Mouse (Mus musculus) embryonic facial prominence, embryonic 12.5 days (tissue): ENCODE measurements around the gene Dnaic2. TPM values are rescaled to one million over a fixed set of nuclear protein-coding genes. Genes with fewer than 3 reads are reported as not detected.
A peak's percentile ranks its signal among the peaks of the same experiment; 100 is the strongest.

Experiments used
- ATAC-seq: fragments of 200-750 bp; cut with Nextera tagmentation; 2 replicates; pipeline ENCODE4 v1.8.0; 2017; ENCODE audit not compliant: insufficient number of reproducible peaks, insufficient read depth, low FRiP score, low TSS enrichment
- H3K27ac ChIP-seq: fragments of 300-500 bp; sonication (generic); 2 replicates; pipeline ENCODE4 v1.5.1; 2016; ENCODE audit warnings: mild to moderate bottlenecking
- H3K27me3 ChIP-seq: fragments of 300-500 bp; sonication (generic); 2 replicates; pipeline ENCODE4 v1.6.1; 2016; ENCODE audit warnings: mild to moderate bottlenecking, moderate library complexity
- H3K36me3 ChIP-seq: fragments of 300-500 bp; sonication (generic); 2 replicates; pipeline ENCODE4 v1.6.1; 2016; ENCODE audit warnings: mild to moderate bottlenecking
- H3K4me1 ChIP-seq: fragments of 300-500 bp; sonication (generic); 2 replicates; pipeline ENCODE4 v1.6.1; 2016
- H3K4me2 ChIP-seq: fragments of 300-500 bp; sonication (generic); replicated peaks from 2 replicates; pipeline ENCODE4 v1.6.1; 2016; ENCODE audit warnings: mild to moderate bottlenecking, moderate library complexity
- H3K4me3 ChIP-seq: fragments of 300-500 bp; sonication (generic); 2 replicates; pipeline ENCODE4 v1.5.1; 2016; ENCODE audit warnings: mild to moderate bottlenecking
- H3K9ac ChIP-seq: fragments of 300-500 bp; sonication (generic); 2 replicates; pipeline ENCODE4 v1.6.1; 2016; ENCODE audit warnings: mild to moderate bottlenecking, moderate library complexity
- H3K9me3 ChIP-seq: fragments of 300-500 bp; sonication (generic); 2 replicates; pipeline ENCODE4 v1.6.1; 2016; ENCODE audit warnings: mild to moderate bottlenecking, moderate library complexity
- WGBS: fragments of 180-500 bp; shearing (Covaris S2); methylation state at CpG from one replicate; pipeline ENCODE4 v1.1.7; 2016; 5-methylcytosine and 5-hydroxymethylcytosine counted together
- polyA plus RNA-seq: library from polyadenylated mRNA; unstranded; fragments of >200 nt; fragmentation: Nextera tagmentation; extraction: Ambion mirVana; gene quantifications from 2 replicates; pipeline ENCODE4 v1.2.1, GENCODE M21; 2016

Dnaic2 gene
- polyA plus RNA-seq, 1 experiment from 2014 or later: 2.0 TPM

DNA sequence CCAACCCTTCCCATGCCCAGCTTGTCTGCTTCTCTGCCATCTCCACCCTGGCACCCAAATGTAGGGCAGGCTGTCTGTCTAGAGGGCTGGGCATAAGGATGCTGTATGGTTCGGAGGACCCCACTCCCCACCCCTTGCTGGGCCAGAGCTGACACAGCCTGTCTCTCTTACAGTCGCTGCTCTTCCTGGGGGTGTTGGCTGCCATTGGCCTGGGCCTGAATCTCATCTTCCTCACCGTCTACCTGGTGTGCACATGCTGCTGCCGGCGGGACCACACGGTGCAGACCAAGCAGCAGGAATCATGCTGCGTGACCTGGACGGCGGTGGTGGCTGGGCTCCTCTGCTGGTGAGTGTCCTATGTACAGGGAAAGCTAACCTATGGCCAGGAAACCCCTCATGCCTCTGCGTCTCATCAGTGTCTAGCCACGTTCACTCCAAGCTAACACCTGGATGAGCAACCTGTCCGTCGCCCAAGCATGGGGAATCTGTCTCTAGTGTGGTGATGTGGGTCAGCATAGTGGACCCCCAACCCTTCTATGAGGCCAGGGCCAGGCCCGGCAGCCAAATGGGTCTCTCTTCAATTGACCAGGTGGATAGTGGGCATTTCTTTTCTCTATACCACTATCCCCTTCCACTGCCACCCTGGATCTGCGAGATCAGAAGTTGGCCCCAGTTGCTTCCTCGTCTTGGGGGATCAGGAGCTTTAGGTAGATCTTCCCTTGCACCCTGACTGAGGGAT lies 40.8 kb upstream of the Dnaic2 start:
- WGBS: 91% methylated on average over 16 of the region's 16 CpGs

DNA sequence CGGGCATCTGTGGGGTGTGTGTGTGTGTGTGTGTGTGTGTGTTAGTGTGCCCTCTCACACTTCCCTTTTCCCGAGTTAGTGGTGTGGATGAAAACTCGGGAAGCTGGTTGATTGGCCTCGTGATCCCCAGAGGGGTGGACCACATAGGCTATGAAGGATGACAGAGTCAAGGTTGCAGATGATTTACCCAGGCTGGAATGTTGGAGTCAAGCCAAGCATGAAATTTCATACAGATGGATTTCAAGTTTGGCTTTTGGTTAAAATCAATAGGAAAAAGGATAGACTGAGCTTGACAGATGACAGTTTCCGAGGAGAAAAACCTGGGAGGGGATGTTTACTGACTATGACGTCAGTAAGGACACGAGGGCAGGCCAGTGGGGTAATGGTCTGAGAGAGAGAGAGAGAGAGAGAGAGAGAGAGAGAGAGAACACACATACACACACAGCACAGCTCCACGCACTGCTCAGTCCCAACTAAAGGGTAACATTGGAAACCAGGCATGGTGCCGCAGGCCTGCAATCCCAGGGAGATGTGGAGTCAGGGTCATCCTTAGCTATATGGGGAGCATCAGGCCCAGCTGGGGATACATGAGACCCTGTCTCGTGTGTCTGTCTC lies 39.5 kb upstream of the Dnaic2 start:
- peaks cover 34% of the 10 kb centered on the region for H3K4me1 ChIP-seq
- no peak overlapping the region for H3K4me3 ChIP-seq
- WGBS: 31% methylated on average over 10 of the region's 10 CpGs
- peak overlapping the region; percentile 88 for H3K27ac ChIP-seq
- peaks cover 15% of the 10 kb centered on the region; the same call in 1 of the 2 replicates for H3K36me3 ChIP-seq
- H3K9me3 ChIP-seq: no peaks in the 10 kb centered on the region
- H3K4me2 ChIP-seq: no peak overlapping the region
- H3K27me3 ChIP-seq: no peaks in the 10 kb centered on the region
- no peak for ATAC-seq
- H3K9ac ChIP-seq: no peak overlapping the region

More for the DNA sequence above, 40.8 kb upstream of the Dnaic2 start:
- no peak for ATAC-seq
- Histone ChIP-seq H3K4me2 (no peak overlapping the region), H3K4me3 (no peak overlapping the region), H3K27me3 (no peaks in the 10 kb centered on the region), H3K9me3 (no peaks in the 10 kb centered on the region), H3K9ac (no peak overlapping the region), H3K4me1 (peaks cover 32% of the 10 kb centered on the region), H3K27ac (0 out of 2 replicates have a peak overlapping the region, but pooled peaks have one; percentile 1), H3K36me3 (peaks cover 15% of the 10 kb centered on the region; the same call in 1 of the 2 replicates)

GRCm38 (mm10) chr11:114688729-114689128 lies 38.5 kb upstream of the Dnaic2 start:
- 89% methylated on average over 3 of the region's 3 CpGs for WGBS
- no peaks in the 10 kb centered on the region for H3K27me3 ChIP-seq
- peaks cover 15% of the 10 kb centered on the region; the same call in 1 of the 2 replicates for H3K36me3 ChIP-seq
- H3K27ac ChIP-seq: no peak overlapping the region
- H3K9ac ChIP-seq: no peak overlapping the region
- no peaks in the 10 kb centered on the region for H3K9me3 ChIP-seq
- ATAC-seq: no peak
- no peak overlapping the region for H3K4me3 ChIP-seq
- peaks cover 32% of the 10 kb centered on the region for H3K4me1 ChIP-seq
- no peak overlapping the region for H3K4me2 ChIP-seq

GRCm38 (mm10) chr11:114690192-114690591 lies 37.0 kb upstream of the Dnaic2 start:
- WGBS: 91% methylated on average over 15 of the region's 15 CpGs
- H3K4me3 ChIP-seq: no peak overlapping the region

DNA sequence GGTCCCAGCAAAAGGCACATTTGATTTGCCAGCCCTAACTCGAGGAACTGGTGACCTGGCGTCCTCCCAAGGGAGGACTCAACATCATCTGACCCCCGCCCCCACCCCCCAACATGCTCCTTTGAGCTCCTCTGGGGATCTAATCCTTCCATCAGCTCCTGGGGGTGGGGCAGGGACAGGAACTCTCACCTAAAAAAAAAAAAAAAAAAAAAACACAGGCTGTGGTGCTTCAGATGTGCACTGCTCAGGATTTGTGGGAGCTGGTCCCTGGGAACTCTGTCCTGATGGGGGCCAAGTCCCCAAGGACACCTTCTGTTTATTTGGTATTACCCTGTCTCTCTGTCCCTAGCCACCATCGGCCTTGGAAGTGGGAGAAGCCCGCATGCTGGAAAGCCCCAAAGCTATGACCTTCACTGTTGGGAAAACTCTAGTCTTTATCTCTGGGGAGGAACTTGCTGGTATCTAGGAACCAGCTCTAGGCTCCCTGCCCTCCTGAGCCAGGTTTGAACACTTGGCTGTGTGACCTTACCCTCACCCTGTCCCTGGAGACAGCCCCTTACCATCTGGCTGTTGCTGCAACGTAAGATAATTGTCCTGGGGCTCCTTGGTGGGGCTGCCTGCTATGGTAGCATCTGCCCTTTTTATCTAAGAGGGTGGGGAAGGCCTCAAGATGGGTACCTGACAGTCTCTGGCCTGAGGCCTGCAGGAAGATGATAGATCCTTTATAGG lies 35.6 kb upstream of the Dnaic2 start:
- H3K4me2 ChIP-seq: no peak overlapping the region
- 65% methylated on average over 6 of the region's 6 CpGs for WGBS
- ATAC-seq: no peak

More at GRCm38 (mm10) chr11:114690192-114690591, 37.0 kb upstream of the Dnaic2 start:
- peaks cover 21% of the 10 kb centered on the region for H3K4me1 ChIP-seq
- H3K27me3 ChIP-seq: no peaks in the 10 kb centered on the region
- no peak overlapping the region for H3K4me2 ChIP-seq
- no peak overlapping the region for H3K9ac ChIP-seq
- H3K27ac ChIP-seq: no peak overlapping the region
- no peak for ATAC-seq
- peaks cover 18% of the 10 kb centered on the region; the same call in 1 of the 2 replicates for H3K36me3 ChIP-seq
- H3K9me3 ChIP-seq: no peaks in the 10 kb centered on the region

DNA sequence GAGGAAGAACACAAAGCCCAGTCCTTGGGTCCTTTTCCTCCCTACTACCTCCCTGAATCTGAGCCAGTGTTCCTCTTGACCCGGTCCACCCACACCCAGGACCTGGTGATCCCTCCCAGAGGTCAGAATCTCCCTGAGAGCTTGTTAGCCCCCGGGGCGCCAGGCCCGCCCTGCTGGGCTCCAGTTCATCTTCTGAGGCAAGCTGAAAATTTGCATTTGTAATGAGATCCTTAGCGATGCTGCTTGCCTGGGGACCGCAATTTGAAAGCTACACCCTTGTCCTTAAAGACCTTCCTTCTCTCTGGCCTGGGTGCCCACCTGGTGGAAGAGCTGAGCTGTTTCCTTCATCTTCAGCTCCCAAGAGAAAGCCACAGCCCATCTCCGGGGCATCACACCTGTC lies 34.6 kb upstream of the Dnaic2 start:
- WGBS: 43% methylated on average over 7 of the region's 7 CpGs

More for the DNA sequence above, 35.6 kb upstream of the Dnaic2 start:
- peaks cover 20% of the 10 kb centered on the region; the same call in 1 of the 2 replicates for H3K36me3 ChIP-seq
- no peak overlapping the region for H3K9ac ChIP-seq
- H3K27ac ChIP-seq: no peak overlapping the region
- H3K9me3 ChIP-seq: no peaks in the 10 kb centered on the region
- peaks cover 16% of the 10 kb centered on the region for H3K4me1 ChIP-seq
- no peaks in the 10 kb centered on the region for H3K27me3 ChIP-seq
- H3K4me3 ChIP-seq: no peak overlapping the region

DNA sequence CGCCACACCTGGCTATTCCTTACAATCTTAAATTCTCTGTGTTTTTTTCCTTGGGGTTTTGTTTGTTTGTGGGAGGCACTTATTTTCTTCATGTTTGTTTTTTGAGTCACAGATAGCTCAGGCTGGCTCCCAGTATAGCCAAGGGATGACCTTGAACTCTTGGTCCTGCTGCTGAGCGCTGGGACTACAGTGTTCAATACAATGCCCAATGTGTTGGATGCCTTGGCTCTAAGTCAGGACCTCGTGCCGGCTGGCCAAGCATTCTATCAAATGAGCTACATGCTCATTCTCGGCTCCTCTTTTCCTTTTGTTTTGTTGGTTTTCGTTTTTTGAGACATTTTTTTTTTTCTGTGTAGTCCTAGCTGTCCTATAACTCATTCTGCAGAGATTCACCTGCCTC lies 33.8 kb upstream of the Dnaic2 start:
- WGBS: 91% methylated on average over 6 of the region's 6 CpGs
- Histone ChIP-seq H3K27me3 (no peaks in the 10 kb centered on the region), H3K9me3 (no peaks in the 10 kb centered on the region), H3K4me2 (no peak overlapping the region), H3K36me3 (peaks cover 26% of the 10 kb centered on the region; the same call in 1 of the 2 replicates), H3K4me3 (no peak overlapping the region), H3K4me1 (0 out of 2 replicates have a peak, but pooled peaks cover 4% of the 10 kb centered on the region), H3K9ac (no peak overlapping the region), H3K27ac (no peak overlapping the region)
- ATAC-seq: no peak

More for the DNA sequence above, 34.6 kb upstream of the Dnaic2 start:
- H3K27ac ChIP-seq: no peak overlapping the region
- no peak overlapping the region for H3K9ac ChIP-seq
- no peaks in the 10 kb centered on the region for H3K27me3 ChIP-seq
- H3K36me3 ChIP-seq: peaks cover 26% of the 10 kb centered on the region; the same call in 1 of the 2 replicates
- peaks cover 9% of the 10 kb centered on the region; the same call in 1 of the 2 replicates for H3K4me1 ChIP-seq
- H3K4me3 ChIP-seq: no peak overlapping the region
- ATAC-seq: no peak
- H3K4me2 ChIP-seq: no peak overlapping the region
- no peaks in the 10 kb centered on the region for H3K9me3 ChIP-seq

DNA sequence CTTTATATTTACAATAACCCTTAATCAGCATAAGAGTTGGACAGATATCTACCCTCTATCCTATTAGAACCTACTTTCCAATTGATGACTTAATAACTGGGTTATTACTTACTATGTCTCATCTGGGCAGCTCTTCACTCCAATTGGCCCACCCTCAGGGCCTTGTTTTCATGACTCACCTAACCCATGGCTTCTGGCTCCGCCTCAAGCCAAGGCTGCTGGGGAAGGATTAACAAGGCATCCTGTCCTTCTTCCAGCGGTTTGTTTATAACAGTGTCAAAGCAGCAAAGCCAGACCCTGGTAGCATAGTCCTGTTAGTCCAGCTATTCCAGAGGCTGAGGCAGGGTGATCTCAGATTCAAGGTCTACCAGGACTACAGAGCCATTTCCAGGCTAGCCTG lies 32.8 kb upstream of the Dnaic2 start:
- Histone ChIP-seq H3K4me3 (no peak overlapping the region), H3K36me3 (peaks cover 26% of the 10 kb centered on the region; the same call in 1 of the 2 replicates), H3K9me3 (no peaks in the 10 kb centered on the region), H3K4me1 (0 out of 2 replicates have a peak, but pooled peaks cover 4% of the 10 kb centered on the region), H3K9ac (no peak overlapping the region), H3K4me2 (no peak overlapping the region), H3K27me3 (no peaks in the 10 kb centered on the region), H3K27ac (no peak overlapping the region)
- no peak for ATAC-seq
- WGBS: 83% methylated on average over 2 of the region's 2 CpGs

GRCm38 (mm10) chr11:114698496-114698895 lies 28.7 kb upstream of the Dnaic2 start:
- Histone ChIP-seq H3K9me3 (no peaks in the 10 kb centered on the region), H3K27me3 (no peaks in the 10 kb centered on the region), H3K4me1 (0 out of 2 replicates have a peak, but pooled peaks cover under 1% of the 10 kb centered on the region), H3K36me3 (peaks cover 16% of the 10 kb centered on the region; the same call in 1 of the 2 replicates), H3K4me2 (no peak overlapping the region), H3K9ac (no peak overlapping the region), H3K27ac (no peak overlapping the region), H3K4me3 (no peak overlapping the region)
- ATAC-seq: no peak
- 91% methylated on average over 7 of the region's 7 CpGs for WGBS

GRCm38 (mm10) chr11:114699511-114699910 lies 27.7 kb upstream of the Dnaic2 start:
- Histone ChIP-seq H3K9me3 (no peaks in the 10 kb centered on the region), H3K4me3 (no peak overlapping the region), H3K4me1 (peaks cover 11% of the 10 kb centered on the region; the same call in 1 of the 2 replicates), H3K36me3 (peaks cover 16% of the 10 kb centered on the region; the same call in 1 of the 2 replicates), H3K4me2 (no peak overlapping the region), H3K9ac (no peak overlapping the region), H3K27me3 (no peaks in the 10 kb centered on the region), H3K27ac (no peak overlapping the region)
- WGBS: 76% methylated on average over 12 of the region's 12 CpGs
- ATAC-seq: no peak

- Histone ChIP-seq H3K9me3 (no peaks in the 10 kb centered on the region), H3K4me1 (peaks cover 13% of the 10 kb centered on the region; the same call in 1 of the 2 replicates), H3K4me3 (no peak overlapping the region), H3K36me3 (no peaks in the 10 kb centered on the region; the same call in 1 of the 2 replicates), H3K4me2 (no peak overlapping the region), H3K9ac (no peak overlapping the region), H3K27ac (no peak overlapping the region), H3K27me3 (no peaks in the 10 kb centered on the region)
- ATAC-seq: no peak
- 84% methylated on average over 15 of the region's 15 CpGs for WGBS
Measured at GRCm38 (mm10) chr11:114702311-114702995, 24.8 kb upstream of the Dnaic2 start.
